Mouse (Mus musculus) E14TG2a.4 (cell line): ENCODE data around the gene Ahnak2.

Source experiments
- H3K27me3 ChIP-seq: 2 replicates; pipeline ENCODE4 v1.6.1; 2014; ENCODE audit warnings: low read length, control low read depth; ENCODE audit not compliant: insufficient read depth
- H3K36me3 ChIP-seq: 2 replicates; pipeline ENCODE4 v1.6.1; 2014; ENCODE audit warnings: low read length, control low read depth; ENCODE audit not compliant: insufficient read depth
- H3K4me1 ChIP-seq: replicated peaks from 2 replicates; pipeline ENCODE4 v1.6.1; 2014; ENCODE audit warnings: low read depth, low read length, control low read depth
- H3K4me3 ChIP-seq: replicated peaks from 2 replicates; pipeline ENCODE4 v1.5.1; 2014; ENCODE audit warnings: mild to moderate bottlenecking, low read length
- H3K9me3 ChIP-seq: 2 replicates; pipeline ENCODE4 v1.6.1; 2014; ENCODE audit warnings: low read length, control low read depth
- CTCF ChIP-seq: conservative IDR thresholded peaks from 2 replicates; pipeline ENCODE4 v1.5.1; 2014; ENCODE audit warnings: low read length
- NANOG ChIP-seq: IDR thresholded peaks from 2 replicates; pipeline ENCODE4 v1.6.1; 2014; ENCODE audit warnings: borderline replicate concordance, low read length, mixed read lengths
- POU5F1 ChIP-seq: IDR thresholded peaks from 2 replicates; pipeline ENCODE4 v1.6.1; 2014; ENCODE audit warnings: low read length, borderline replicate concordance

The Ahnak2 gene

DNA sequence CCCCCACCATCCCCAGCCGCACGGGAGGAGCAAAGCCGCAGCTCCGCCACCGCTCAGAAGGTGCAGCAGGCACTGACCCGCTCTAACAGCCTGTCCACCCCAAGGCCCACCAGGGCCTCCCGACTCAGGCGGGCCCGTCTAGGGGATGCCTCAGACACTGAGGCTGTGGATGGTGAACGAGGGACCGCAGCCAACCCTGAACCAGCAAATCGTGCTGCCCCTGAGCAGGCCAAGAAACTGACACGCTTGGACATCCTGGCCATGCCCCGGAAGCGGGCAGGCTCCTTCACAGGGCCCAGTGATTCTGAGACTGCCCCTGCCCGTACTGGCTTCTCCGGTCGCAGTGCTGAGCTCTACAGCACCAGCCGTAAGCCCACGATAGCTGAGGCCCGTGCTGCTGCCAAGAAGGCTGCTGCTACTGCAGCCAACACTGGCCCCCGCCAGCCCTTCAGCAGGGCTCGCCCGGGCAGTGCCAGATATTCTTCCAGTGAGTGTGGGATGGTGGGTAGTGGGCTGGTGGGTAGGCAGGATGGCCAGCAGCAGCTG is 63.4 kb downstream of the Ahnak2 start:
- H3K4me1 ChIP-seq: peaks cover 73% of the 10 kb centered on the region
- peak overlapping the region; percentile 55 for H3K4me3 ChIP-seq
- peaks cover 87% of the 10 kb centered on the region for H3K36me3 ChIP-seq
- H3K9me3 ChIP-seq: no peaks in the 10 kb centered on the region
- no peak for TF ChIP-seq NANOG
- no peak for TF ChIP-seq POU5F1
- no peak for TF ChIP-seq CTCF
- H3K27me3 ChIP-seq: no peaks in the 10 kb centered on the region

DNA sequence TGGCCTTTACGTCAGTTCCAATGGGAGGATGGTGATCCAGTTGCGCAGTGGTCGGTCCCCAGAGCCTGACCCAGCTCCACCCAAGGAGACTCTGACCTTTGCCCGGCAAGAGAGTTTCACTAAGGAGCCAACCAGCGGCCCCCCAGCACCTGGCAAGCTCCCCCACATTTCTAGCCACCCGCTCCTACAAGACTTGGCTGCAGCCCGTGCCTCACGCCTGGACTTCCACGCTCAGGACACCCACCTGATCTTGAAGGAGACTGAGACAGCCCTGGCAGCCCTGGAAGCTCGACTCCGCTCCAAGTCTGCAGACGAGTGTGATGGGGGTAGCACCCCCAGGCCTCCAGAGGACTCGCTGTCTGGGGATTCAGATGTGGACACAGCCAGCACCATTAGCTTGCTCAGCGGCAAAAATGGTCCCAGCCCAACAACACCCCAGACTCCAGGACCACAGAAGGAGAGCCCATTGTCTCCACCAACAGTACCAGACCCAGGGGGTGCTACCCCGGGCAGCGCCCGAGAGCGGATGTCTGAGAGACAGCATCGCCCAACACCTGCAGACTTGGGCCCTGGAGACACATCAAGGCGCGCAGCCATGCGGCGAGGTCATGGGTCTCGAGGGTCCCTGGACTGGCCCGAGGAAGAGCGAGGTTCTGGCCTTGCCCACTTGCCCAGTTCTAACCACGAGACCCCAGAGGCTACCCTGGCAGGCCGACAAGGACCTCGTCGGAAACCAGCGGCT is 64.0 kb downstream of the Ahnak2 start:
- TF ChIP-seq NANOG (no peak), CTCF (no peak), POU5F1 (no peak)
- H3K27me3 ChIP-seq: no peaks in the 10 kb centered on the region
- peaks cover 70% of the 10 kb centered on the region for H3K4me1 ChIP-seq
- peak overlapping the region; percentile 55 for H3K4me3 ChIP-seq
- H3K36me3 ChIP-seq: peaks cover 87% of the 10 kb centered on the region
- no peaks in the 10 kb centered on the region for H3K9me3 ChIP-seq

DNA sequence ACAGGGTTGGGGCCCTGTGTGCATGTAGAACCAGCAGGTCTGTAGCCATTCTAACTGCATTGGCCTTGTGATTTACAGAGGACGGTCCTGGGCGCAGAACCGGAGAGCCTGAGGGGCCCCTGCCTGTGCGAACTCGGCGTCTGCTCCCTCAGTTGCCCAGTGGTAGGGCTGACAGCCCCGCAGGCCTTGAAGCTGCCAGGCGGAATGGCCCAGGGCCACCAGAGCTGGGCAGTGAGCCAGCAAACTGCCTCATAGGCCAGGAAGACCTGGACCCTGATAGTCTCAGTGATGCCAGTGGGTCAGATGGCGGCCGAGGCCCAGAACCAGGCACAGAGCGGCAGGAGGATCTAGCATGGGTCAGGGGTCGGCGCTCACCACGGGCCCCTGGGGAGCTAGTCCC is 64.7 kb downstream of the Ahnak2 start:
- peaks cover 94% of the 10 kb centered on the region for H3K36me3 ChIP-seq
- TF ChIP-seq NANOG (no peak), POU5F1 (no peak), CTCF (no peak)
- H3K4me1 ChIP-seq: peaks cover 65% of the 10 kb centered on the region
- no peaks in the 10 kb centered on the region for H3K27me3 ChIP-seq
- no peaks in the 10 kb centered on the region for H3K9me3 ChIP-seq
- H3K4me3 ChIP-seq: peak overlapping the region; percentile 58

DNA sequence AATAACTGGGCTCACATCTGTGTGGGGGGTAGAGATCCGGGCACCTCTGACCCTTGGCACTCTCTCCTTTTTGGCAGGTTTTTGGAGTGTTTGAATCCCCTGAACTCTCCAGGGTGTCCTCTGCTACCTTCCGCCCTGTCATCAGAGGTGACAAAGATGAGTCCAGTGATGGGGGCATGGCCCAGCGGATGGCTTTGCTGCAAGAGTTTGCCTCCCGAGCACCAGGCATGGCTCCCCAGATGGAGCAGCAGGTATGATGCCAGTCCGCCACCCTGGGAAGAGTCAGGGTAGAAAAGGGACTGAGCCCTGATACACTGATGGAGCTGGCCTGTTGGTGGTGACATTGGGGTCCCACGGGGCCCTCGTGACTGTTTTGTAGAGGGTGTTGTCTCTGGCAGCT is 65.4 kb downstream of the Ahnak2 start:
- Histone ChIP-seq H3K27me3 (no peaks in the 10 kb centered on the region), H3K4me3 (no peak overlapping the region), H3K36me3 (peaks cover 97% of the 10 kb centered on the region), H3K4me1 (peaks cover 59% of the 10 kb centered on the region), H3K9me3 (no peaks in the 10 kb centered on the region)
- no peak for TF ChIP-seq POU5F1
- TF ChIP-seq CTCF: no peak
- no peak for TF ChIP-seq NANOG

DNA sequence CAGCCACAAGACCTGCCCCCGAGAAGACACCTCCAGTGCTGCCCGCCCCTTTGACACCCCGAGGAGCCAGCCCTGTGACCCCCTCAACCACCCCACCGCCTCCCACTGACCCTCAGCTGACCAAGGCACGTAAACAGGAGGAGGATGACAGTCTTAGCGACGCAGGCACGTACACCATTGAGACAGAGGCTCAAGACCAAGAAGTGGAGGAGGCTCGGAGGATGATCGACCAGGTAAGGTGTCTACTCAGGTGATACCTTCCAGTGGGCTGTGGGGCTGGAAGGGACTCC is 65.9 kb downstream of the Ahnak2 start:
- Histone ChIP-seq H3K4me3 (peak overlapping the region; percentile 29), H3K9me3 (no peaks in the 10 kb centered on the region), H3K4me1 (peaks cover 57% of the 10 kb centered on the region), H3K36me3 (peaks cover 97% of the 10 kb centered on the region), H3K27me3 (no peaks in the 10 kb centered on the region)
- TF ChIP-seq CTCF: no peak
- TF ChIP-seq NANOG: no peak
- TF ChIP-seq POU5F1: no peak

DNA sequence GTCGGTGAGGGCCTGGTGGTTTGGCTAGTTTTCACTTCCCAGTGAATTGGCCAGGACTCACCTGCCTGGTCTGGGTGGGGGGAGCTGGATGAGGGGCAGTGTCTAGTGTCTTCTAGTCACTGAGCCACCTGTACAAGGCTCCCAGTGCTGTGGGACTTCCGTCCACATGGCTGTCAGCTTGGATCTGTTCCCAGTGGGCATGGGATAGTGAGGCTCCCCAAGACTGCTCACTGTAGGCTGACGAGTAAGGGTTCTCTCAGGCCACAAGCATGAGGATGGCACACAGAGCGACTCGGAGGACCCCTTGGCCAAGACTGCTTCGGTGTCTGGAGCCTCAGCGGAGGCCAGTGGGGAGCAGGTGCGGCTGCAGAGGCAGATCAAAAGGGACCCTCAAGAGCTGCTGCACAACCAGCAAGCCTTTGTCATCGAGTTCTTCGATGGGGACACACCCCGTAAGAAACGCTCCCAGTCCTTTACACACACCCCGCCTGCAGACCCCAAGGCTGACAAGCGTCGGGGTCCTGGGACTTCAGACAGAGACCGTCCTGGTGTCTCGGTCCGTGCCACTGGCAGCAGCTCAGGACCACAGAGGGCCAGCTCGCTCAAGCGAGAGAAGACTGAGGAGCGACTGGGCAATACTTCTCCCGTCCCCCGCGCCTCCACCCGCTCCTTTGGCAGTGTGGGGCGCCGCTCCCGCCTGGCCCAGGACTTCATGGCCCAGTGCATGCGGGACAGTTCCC is 66.4 kb downstream of the Ahnak2 start:
- TF ChIP-seq POU5F1: no peak
- no peak for TF ChIP-seq CTCF
- TF ChIP-seq NANOG: no peak
- peak overlapping the region; percentile 29 for H3K4me3 ChIP-seq
- no peaks in the 10 kb centered on the region for H3K9me3 ChIP-seq
- H3K36me3 ChIP-seq: peaks cover 98% of the 10 kb centered on the region
- peaks cover 54% of the 10 kb centered on the region for H3K4me1 ChIP-seq
- no peaks in the 10 kb centered on the region for H3K27me3 ChIP-seq

DNA sequence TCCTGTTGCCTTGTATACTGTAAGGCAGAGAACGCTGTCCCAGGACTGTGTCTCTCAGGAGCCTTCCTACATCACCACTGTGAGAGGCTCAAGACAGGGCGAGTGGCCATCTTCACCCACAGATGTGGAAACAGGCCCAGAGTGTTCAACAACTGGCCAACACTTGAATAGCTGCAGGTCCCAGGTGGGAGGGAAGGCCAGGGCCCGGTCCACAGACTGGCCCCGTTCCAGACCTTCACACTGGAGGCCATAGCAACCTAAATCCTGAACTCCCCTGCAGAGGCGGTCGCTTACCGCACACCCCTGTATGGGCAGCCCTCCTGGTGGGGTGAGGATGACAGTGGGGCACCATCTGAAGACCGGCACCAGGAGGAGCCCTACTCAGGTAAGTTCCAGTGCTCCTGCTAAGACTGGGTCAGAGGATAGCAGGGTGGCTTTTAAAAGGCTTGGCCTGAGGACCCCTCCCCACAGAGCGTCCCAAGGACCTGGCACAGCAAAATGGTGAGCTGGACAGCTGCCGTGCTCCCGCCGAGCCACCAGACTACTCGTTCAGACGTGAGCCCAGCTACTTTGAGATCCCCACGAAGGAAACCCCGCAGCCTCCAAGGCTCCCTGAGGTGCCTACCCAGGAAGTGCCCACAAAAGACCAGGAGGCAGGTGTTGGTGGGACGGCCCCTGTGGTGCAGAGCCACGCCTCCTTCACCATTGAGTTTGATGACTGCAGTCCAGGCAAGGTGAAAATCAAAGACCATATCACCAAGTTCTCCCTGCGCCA is 67.4 kb downstream of the Ahnak2 start:
- Histone ChIP-seq H3K4me1 (peaks cover 57% of the 10 kb centered on the region), H3K36me3 (peaks cover 94% of the 10 kb centered on the region), H3K4me3 (no peak overlapping the region), H3K9me3 (no peaks in the 10 kb centered on the region), H3K27me3 (no peaks in the 10 kb centered on the region)
- TF ChIP-seq POU5F1: no peak
- TF ChIP-seq CTCF: no peak
- no peak for TF ChIP-seq NANOG
